Mouse (Mus musculus): Measurements from ENCODE around the gene Anks1.

DNA sequence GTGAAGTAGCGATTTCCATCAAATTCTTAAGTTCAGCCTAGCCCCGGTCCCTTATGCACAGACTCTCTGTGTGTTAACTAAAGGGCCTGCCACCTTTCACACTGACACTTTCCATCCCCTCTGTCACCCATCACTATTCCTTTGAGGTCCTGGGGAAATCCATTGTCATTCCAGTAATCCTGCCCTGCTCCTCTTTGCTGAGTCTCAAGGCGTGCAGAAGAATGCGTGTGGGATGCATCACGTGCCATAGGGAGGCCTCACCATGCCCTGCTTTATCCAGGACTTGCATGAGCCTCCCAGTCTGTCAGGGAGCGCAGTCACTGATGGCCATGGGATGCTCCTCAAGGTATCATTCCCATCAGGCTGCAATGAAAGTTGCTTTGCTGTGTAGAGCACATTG, 109.2 kb downstream of the Anks1 start:
- TF ChIP-seq CTCF (IDR thresholded peaks at IDR 0.05; ENCODE audit: low read depth, low read length) (no peak), POLR2A (IDR thresholded peaks at IDR 0.05; ENCODE audit: extremely low read depth, insufficient read depth, low read length) (no peak)

Data from liver, adult 2 months (tissue).